Mouse (Mus musculus) cerebellum, adult 2 months (tissue): ENCODE data around the gene Hhatl.

ENCODE experiments used
- CTCF ChIP-seq: fragments of 200-500 bp; IDR thresholded peaks from 2 replicates; pipeline ENCODE4 v1.5.1; 2011; ENCODE audit warnings: low read depth, mild to moderate bottlenecking, control low read depth, low read length, moderate library complexity, borderline replicate concordance; ENCODE audit not compliant: insufficient read depth
- POLR2A ChIP-seq: fragments of 200-500 bp; IDR thresholded peaks from 2 replicates; pipeline ENCODE4 v1.6.1; 2011; ENCODE audit warnings: low read length, control low read depth, borderline replicate concordance; ENCODE audit not compliant: insufficient read depth

DNA sequence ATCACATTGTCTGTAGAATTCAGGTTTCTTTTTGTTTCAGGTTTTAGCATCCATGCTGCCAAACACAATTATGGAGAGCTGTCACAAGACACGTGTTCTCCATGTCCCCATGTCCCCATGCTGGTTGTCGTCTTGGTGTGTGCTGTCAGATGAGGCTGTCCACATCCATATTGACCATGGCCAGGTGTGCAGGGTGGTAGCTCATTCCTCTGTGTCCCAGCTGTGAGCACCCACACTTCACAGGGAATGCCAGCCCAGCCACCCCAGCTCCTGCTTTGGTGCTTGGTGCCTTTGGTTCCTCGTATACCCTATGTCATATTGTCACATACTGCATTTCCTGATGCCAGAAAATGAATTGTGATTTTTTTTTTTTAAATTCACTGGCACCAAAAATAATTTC is 37.7 kb downstream of the Hhatl start:
- TF ChIP-seq CTCF (no peak), POLR2A (no peak)
